Mouse (Mus musculus) heart, postnatal 14 days (tissue): ENCODE data around the gene Klrb1c. TPM values are rescaled to one million over a fixed set of nuclear protein-coding genes. Genes with fewer than 3 reads are reported as not detected.
"Not testable (repeated sequence)": the region's sequence is repeated elsewhere in the genome, so short reads cannot be mapped to it uniquely, and the experiment has no call there.

Experiments used
- DNase-seq, 2 experiments: peaks; one replicate each; pipeline ENCODE4 v3.0.0; 2021 to 2022
- intact Hi-C: fragments of 180-260 bp; cut with DNase I; formaldehyde crosslinking; loops from one replicate; pipeline ENCODE4 v1.15.1; 2025
- total RNA-seq, 2 experiments: library from RNA; stranded (reverse); gene quantifications; 2 replicates each; pipeline ENCODE4 v1.2.3; 2021

The Klrb1c gene
- total RNA-seq, 2 experiments from 2014 or later: 0.12 TPM; not detected in 1

DNA sequence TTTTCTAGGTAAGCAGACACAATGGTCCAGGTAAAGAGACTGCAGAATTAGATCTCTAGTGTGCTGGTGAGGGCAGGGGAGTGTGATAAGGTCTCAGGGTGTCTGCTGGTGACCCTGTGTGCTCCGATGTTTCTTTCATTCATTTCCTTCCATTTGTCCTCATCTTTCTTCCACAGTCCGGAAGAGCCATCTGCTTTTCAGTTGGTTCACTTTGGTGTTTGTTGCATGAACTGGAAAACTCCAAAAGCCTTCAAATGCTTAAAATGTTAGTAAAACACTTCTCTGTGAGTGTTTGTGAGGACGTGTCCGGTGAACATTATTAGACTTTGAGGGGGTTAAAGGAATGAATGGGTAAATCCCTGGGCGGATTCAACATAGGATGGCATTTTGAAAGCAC lies 27.9 kb downstream of the Klrb1c start:
- intact Hi-C loops: loop anchor here (10.0 kb wide), 1 partner anchor 494 kb away; no protein-coding TSS in a partner anchor
- no peak for DNase-seq

DNA sequence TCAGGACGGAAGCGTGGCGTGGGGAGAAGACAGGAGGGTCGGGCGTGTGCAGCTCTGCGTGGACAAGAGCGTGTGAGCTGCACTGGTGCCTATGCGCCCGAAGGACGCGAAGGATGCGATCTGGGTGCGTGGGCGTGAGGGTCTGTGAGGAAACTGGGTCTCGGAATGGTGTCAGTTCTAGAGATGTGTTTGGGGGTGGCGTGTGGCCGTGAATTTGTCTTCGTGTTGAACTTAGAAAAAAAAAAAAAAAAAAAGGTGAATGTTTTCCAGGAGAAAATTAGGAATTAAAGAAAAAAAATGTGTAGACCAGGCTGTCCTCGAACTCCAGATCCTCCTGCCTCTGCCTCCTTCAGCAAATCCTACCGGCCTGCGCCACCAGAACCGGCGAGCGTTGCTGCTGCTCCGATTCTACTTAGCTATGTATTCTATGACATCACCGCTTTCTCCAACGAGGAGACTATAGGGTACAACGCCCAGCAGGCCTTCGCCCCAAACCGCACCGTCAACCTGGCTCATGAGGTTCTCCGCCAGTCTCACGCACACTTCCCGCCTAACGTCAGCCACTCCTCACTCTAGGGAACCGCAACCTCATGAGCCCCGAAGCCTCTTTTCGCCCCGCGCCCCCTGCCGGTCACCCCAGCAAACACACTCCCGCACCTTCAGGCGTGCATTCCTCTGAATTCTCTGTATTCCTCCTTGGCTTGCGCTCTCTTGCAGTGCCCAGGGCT lies 28.4 kb downstream of the Klrb1c start:
- peak; percentile 86 to 90 for DNase-seq
- intact Hi-C loops: loop anchor here (10.0 kb wide), 1 partner anchor 494 kb away; no protein-coding TSS in a partner anchor

DNA sequence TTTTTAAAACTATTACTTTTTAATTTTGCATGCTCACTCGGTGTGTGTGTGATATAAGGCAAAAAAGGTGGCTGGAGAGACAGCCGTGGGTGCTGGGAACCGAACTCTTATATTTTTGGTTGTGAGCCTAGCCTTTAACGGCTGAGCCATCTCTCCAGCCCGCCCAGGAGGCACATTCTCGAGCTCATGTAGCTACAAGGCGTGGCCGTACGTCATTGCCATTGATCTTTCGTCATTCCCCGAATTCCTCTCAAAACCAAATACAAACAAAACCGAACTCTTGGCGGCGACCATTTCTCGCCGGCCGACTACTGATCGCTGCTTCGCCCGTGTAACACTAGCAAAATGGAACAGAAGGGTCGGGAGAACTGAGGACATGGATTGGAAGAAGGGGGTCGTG lies 29.0 kb downstream of the Klrb1c start:
- intact Hi-C loops: loop anchor here (10.0 kb wide), 1 partner anchor 495 kb away; no protein-coding TSS in a partner anchor

DNA sequence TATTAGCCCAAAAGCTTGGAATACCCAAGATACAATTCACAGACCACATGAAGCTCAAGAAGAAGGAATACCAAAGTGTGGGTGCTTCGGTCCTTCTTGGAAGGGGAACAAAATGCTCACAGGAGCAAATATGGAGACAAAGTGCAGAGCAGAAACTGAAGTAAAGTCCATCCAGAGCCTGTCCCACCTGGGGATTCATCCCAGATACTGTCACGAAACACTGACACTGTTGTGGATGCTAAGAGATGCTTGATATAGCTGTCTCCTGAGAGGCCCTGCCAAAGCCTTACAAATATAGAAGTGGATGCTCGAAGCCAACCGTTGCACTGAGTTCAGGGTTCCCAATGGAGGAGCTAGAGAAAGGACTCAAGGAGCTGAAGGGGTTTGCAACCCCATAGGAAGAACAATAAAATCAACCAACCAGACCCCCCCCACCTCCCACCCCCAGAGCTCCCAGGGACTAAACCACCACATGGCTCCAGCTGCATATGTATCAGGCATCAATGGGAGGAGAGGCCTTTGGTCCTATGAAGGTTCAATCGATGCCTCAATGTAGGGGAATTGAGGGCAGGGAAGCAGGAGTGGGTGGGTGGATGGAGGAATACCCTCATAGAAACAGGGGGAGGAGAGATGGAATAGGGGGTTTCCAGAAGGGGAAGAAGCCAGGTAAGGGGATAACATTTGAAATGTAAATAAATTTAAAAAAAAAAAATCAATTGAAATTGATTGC lies 29.6 kb downstream of the Klrb1c start:
- no peak for DNase-seq
- intact Hi-C loops: no loop called here

More for the DNA sequence above, 29.0 kb downstream of the Klrb1c start:
- peak; percentile 91 to 95 for DNase-seq

DNA sequence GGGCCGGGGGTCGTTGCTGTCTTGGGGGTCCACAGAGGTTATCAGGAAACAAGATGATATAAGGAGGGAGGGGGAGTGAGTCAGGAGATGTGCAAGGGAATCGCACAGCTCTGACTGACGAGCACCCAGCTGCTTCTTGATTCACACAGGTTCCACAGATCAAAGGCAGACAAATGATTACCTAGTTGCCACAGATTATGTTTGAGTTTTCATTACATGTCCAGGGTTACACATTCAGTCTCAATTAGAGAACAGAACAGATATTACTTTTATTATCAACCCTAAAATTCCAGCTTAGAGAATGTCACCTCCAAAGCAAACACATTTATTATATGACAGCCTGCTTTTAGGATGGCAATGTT lies 33.6 kb downstream of the Klrb1c start:
- intact Hi-C loops: loop anchor here (2.0 kb wide), 1 partner anchor 125 kb away; no protein-coding TSS in a partner anchor

DNA sequence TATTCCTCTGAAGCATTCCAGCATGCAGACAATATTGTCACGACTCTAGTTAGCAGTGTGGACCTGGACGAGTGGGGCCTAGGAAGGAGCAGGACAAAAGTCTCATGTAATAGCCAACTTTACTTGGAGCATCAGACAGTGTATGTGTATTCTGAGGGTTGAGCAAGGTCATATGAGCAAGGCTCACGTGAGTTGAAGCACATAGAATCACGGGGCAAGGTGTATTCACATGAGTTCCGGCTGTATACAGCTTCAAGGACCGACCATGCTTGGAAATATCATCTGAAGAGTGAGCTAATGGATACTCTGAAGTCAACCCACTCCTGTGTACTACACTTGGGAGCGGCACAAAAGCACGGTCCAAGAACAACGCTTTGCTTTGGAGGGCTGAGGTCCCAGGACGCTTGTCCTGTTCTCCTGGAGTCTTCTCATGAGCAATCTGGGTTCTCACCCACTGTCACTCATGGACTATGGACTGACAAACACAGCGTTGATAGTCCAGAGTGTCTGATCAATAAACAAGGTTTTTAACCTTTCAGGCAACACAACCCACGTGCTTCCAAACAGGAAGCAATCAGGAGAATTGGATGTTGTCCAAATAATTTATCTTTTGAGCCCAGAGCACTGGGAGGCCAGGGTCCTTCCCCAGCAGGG lies 34.1 kb downstream of the Klrb1c start:
- intact Hi-C loops: loop anchor here (2.0 to 5.0 kb wide), 2 partner anchors 124 to 153 kb away; no protein-coding TSS in a partner anchor
- DNase-seq: not testable (repeated sequence)

More for the DNA sequence above, 33.6 kb downstream of the Klrb1c start:
- not testable (repeated sequence) for DNase-seq

DNA sequence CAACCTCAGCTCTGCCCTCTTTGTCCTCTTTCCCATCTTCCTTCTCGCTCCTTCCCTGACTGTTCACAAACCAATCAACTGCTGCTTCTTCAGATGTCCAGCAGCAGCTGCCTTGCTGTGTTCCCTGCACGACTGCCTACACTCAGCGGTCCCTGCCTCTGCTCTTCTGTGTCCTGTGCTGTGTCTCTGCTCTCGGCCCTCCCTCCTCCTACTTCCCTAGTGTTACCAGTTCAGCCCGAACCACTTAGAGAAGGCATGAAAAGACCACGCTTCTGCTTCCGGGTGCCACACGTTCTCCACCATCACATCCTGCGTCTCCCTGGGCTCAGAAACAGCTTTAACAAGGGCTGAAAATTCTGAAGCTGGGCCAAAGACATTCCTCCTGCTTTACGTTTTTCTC lies 34.8 kb downstream of the Klrb1c start:
- peak in 1 of 2 experiments; percentile 26 for DNase-seq
- intact Hi-C loops: loop anchor here (2.0 to 5.0 kb wide), 2 partner anchors 123 to 152 kb away; no protein-coding TSS in a partner anchor

DNA sequence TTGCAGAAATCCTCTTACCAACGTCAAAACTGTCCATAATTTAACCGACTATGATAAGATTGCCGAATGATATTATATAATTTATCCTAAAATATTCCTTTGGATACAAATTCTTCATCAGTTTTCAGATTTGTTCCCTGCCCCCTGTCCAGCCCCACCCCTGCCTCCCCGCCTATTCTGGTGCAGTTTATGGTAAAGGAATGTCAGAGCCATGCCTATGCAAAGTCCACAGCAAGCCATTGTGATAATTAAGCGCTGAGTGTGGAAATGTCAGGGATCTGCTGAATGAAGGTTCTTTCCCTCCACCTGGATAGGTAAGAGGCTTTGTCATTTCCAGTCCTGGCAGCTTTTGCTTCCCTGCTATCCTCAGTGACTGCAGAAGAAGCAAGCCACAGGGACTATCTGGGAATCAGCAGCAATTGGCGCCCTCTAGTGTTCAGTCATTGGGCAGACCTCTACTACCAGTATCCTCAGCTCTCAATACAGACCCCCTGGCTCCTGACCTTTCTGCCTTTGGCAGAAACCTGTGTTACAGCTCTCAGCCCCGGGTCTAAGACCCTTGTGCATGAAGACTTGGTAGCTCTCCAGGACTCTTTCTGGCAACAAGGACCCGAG lies 35.3 kb downstream of the Klrb1c start:
- peak; percentile 76 to 88 for DNase-seq
- intact Hi-C loops: loop anchor here (2.0 to 5.0 kb wide), 2 partner anchors 123 to 151 kb away; no protein-coding TSS in a partner anchor

DNA sequence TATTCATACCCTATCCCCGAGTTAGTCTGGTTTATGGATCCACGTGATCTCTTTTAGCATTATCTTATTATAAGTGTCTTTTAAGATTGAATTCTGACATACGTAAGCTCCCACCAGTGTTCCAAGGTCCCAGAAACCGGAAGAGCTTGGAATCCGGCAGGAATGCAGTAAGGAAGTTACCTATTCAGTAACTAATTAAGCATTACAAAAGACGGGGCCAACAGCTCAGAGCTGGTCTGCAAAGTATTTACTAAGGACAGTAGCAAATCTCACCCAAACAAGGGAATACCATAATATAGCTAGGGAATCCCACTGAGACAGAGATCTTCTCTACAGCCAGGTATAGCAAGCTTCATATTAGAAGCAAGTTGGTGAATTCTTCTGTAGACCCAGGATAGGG lies 42.0 kb downstream of the Klrb1c start:
- intact Hi-C loops: not testable (repeated sequence)

DNA sequence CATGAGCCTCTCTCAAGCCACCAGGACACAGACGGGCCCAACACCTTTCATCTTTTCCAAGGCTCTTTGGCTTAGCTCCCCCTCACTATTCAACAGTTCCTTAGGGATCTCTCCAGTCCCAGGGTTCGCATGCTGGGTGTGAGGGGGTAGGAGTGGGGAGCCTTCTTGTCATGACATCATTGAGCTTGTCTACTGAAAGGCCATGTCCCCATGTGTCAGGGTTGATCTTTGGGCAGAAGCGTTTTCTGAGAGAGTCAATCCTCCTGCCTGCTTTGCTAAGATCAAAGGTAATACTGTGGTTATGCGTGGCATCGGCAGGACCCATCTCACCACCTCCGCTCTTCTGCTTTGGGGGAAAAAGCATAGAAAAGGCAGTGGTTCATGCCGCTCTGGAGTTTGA lies 51.6 kb downstream of the Klrb1c start:
- no peak for DNase-seq
- intact Hi-C loops: no loop called here

More for the DNA sequence above, 42.0 kb downstream of the Klrb1c start:
- DNase-seq: not testable (repeated sequence)

DNA sequence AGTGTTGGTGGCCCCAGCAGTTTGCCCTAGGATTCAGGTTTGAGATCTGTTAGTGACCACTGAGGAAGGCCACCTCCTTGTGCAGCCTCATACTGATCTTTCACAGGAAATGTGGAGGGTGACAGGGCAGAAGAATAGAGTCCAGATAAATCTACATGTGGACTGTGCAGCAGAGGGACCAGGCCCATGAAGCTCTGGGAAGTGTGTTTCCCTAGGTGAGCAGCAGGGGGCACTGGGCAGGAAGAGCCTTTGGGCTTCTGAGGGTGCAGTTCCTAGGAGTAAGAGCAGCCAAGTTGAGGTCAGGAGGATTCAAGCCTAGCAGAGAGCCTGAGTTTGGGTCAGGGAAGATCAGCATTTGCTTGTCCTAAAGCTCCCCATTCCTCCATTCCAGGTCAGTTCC lies 52.9 kb downstream of the Klrb1c start:
- peak; percentile 14 to 21 for DNase-seq

DNA sequence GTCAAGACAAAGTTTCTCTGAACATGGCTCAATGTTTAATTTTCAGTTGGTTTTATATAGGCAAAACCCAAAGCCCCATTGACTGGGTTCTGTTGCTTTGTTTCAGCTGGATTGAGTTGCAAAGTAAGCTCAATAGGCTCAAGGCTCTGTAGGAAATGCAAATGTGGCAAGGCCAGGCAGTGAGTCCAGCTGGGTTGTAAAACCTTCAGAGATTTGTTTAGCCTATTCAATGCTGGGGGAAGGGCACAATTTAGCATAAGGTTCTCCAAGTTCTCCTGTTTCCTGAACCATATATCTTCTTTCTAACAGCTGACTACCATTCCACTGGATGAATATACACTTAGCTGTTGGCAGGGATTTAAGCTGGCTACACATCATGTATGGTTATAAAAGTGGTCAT lies 54.1 kb downstream of the Klrb1c start:
- no peak for DNase-seq
- intact Hi-C loops: no loop called here

More for the DNA sequence above, 52.9 kb downstream of the Klrb1c start:
- intact Hi-C loops: no loop called here

DNA sequence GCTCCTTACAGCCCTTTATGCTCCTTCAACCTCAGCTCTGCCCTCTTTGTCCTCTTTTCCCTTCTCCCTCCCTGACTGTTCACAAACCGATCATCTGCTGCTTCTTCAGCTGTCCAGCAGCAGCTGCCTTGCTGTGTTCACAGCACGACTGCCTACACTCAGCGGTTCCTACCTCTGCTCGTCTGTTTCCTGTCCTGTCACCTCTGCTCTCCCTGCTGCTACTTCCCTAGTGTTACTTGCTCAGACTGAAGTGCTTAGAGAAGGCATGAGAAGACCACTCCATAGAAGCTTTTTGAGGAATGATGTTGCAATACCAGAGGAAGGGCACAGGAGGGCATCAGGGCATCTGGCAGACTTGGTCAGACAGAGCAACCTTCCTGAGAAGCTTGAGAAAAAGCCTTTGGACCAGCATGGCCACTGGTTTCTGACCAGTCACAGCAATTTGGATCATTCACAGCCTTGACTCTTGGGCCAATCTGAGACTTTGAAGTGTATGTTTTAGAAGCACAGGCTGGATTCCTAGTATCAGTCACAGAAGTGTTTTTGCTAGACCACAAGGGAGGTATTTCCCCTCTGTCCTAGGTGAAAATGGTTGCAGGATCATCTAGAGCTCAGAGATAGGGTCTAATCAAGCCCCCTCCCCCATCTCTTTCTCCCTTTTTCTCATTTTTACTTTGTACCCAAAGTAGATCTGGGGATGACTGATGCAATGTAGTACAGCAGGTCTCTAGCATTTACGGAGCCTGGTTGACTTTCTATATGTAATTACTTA lies 54.9 kb downstream of the Klrb1c start:
- intact Hi-C loops: no loop called here
- no peak for DNase-seq

DNA sequence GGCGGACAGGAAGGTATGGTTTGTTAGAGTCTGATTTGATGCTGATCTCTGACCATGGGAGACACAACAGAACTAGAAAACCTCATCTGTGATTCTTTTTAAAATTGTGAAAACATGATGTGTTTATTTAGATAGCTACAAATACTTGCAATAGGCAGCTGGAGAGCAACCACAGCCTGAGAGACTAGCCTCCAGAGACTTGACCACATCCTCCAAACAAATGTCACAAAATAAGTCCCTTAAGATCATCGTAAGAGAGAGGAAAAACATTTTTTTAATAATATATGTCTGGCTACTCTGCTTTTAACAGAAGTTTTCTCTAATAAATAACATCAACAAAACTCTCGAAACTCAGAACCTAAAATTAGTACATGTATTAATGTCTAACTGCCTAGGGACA lies 57.0 kb downstream of the Klrb1c start:
- DNase-seq: no peak

More for the DNA sequence above, 57.0 kb downstream of the Klrb1c start:
- intact Hi-C loops: no loop called here

Other genes with a start within 250 kb of the Klrb1c start
- gene A2ml1, start 207.6 kb downstream of the Klrb1c start, total RNA-seq: not detected
- not detected for gene Klrb1a, start 165.7 kb downstream of the Klrb1c start, total RNA-seq
- gene Clec2h, start 126.8 kb downstream of the Klrb1c start, total RNA-seq: under 1 TPM; 0.22 to 0.60 TPM
- not detected for gene Klrb1, start 66.2 kb downstream of the Klrb1c start, total RNA-seq
- not detected for gene Gm44511, start 37.1 kb upstream of the Klrb1c start, total RNA-seq
- under 1 TPM in 1 of 2 experiments, not detected in 1; 0.17 TPM for gene Klrb1b, start 37.1 kb upstream of the Klrb1c start, total RNA-seq
- gene Clec2i, start 98.4 kb upstream of the Klrb1c start, total RNA-seq: under 1 TPM; 0.19 to 0.68 TPM
- under 1 TPM; 0.45 to 0.93 TPM for gene BC035044, start 101.9 kb upstream of the Klrb1c start, total RNA-seq
- gene Clec2g, start 145.2 kb upstream of the Klrb1c start, total RNA-seq: 1 to 10 TPM; 2.7 to 3.4 TPM